Mouse (Mus musculus): Measurements from ENCODE around the gene Hemgn. TPM values are rescaled to one million over a fixed set of nuclear protein-coding genes. Genes with fewer than 3 reads are reported as not detected.

Gene Hemgn
- polyA plus RNA-seq, 1 experiment from 2014 or later = 3.6 TPM

- H3K27ac ChIP-seq (replicated peaks) = peak overlapping the region; percentile 98
- peak overlapping the region; percentile 94 for H3K4me3 ChIP-seq
- no peak for ATAC-seq (ENCODE audit: low FRiP score, low read depth)
- 35% methylated on average over 7 of the region's 7 CpGs for WGBS
- no peaks in the 10 kb centered on the region for H3K36me3 ChIP-seq
- H3K9me3 ChIP-seq = no peaks in the 10 kb centered on the region
- H3K4me1 ChIP-seq = peaks cover 25% of the 10 kb centered on the region
- peak overlapping the region; percentile 83 for H3K4me2 ChIP-seq (replicated peaks)
- H3K9ac ChIP-seq (replicated peaks) = peak overlapping the region; percentile 98
- peaks cover 4% of the 10 kb centered on the region; the same call in 1 of the 2 replicates for H3K27me3 ChIP-seq
Observed at GRCm38 (mm10) chr4:46450020-46450518, 36.8 kb upstream of the Hemgn start.

DNA sequence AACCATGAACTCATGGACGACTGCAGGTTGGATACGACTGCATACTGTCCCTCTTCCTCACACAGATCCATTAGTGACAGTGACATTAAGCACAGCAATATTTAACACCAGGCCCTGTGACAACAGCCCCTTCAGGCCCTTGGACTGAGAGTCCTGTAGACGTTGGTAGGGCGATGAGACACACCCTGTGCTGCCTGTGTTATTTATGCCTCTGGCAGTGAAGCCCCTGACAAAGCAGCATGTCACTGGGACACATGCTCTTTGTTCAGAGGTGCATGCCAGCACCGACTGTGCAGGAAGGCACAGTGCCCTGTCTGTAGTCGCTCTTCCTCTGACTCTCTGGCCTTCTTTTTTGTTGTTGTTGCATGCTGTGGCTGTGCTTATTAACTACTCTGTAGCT is 35.6 kb upstream of the Hemgn start:
- Histone ChIP-seq H3K36me3 (no peaks in the 10 kb centered on the region), H3K4me3 (no peak overlapping the region), H3K4me2 (replicated peaks) (no peak overlapping the region), H3K4me1 (peaks cover 17% of the 10 kb centered on the region), H3K9ac (replicated peaks) (no peak overlapping the region), H3K27me3 (peaks cover 4% of the 10 kb centered on the region; the same call in 1 of the 2 replicates), H3K9me3 (no peaks in the 10 kb centered on the region), H3K27ac (replicated peaks) (no peak overlapping the region)
- 58% methylated on average over 6 of the region's 6 CpGs for WGBS
- no peak for ATAC-seq (ENCODE audit: low FRiP score, low read depth)

DNA sequence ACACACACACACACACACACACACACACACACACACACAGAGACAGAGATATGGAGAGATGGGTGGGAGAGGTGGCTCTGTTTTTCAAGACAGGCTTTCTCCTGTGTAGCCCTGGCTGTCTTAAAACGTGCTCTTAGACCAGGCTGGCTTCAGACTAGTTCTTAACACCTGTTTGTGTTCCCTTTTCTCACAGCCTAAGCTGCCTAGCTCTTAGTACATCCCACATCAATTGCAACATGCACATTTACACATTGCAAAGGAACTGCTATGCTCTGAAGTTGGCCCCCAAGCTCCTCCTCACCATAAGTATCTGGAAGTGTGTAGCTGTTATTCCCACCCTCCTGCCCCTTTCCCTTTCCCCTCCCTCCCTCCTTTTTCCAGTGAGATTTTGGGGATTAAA is 34.2 kb upstream of the Hemgn start:
- no peak overlapping the region for H3K27ac ChIP-seq (replicated peaks)
- no peak overlapping the region for H3K9ac ChIP-seq (replicated peaks)
- 74% methylated on average over 1 of the region's 1 CpGs for WGBS

GRCm38 (mm10) chr4:46445237-46445945 is 32.1 kb upstream of the Hemgn start:
- WGBS = 57% methylated on average over 9 of the region's 9 CpGs
- Histone ChIP-seq H3K4me3 (no peak overlapping the region), H3K9me3 (no peaks in the 10 kb centered on the region), H3K27me3 (peaks cover 4% of the 10 kb centered on the region; the same call in 1 of the 2 replicates), H3K4me2 (replicated peaks) (no peak overlapping the region), H3K27ac (replicated peaks) (no peak overlapping the region), H3K9ac (replicated peaks) (no peak overlapping the region), H3K36me3 (no peaks in the 10 kb centered on the region), H3K4me1 (no peaks in the 10 kb centered on the region)
- no peak for ATAC-seq (ENCODE audit: low FRiP score, low read depth)

More for the DNA sequence above, 34.2 kb upstream of the Hemgn start:
- no peaks in the 10 kb centered on the region for H3K36me3 ChIP-seq
- ATAC-seq (ENCODE audit: low FRiP score, low read depth) = no peak
- no peaks in the 10 kb centered on the region for H3K9me3 ChIP-seq
- H3K27me3 ChIP-seq = peaks cover 4% of the 10 kb centered on the region; the same call in 1 of the 2 replicates
- no peak overlapping the region for H3K4me2 ChIP-seq (replicated peaks)
- no peak overlapping the region for H3K4me3 ChIP-seq
- peaks cover 2% of the 10 kb centered on the region for H3K4me1 ChIP-seq

DNA sequence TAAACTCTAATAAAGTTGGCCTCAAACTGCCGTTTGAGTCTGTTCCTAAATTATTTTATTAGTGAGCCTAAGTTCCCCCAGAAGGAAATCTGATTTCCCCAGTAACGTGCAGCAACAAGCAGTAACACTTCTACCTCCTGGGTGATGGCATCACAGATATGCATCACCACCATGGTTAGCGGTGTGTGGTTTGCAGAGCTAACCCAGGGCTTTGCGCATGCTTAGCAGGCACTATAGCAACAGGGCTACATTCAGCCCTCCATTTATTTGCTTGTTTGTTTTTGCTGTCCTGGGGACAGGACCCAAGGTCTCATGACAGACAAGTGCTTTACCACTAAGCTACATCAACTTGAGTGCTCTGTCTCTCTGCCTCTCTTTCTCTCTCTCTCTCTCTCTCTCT is 29.2 kb upstream of the Hemgn start:
- H3K4me2 ChIP-seq (replicated peaks) = no peak overlapping the region
- 76% methylated on average over 4 of the region's 4 CpGs for WGBS

DNA sequence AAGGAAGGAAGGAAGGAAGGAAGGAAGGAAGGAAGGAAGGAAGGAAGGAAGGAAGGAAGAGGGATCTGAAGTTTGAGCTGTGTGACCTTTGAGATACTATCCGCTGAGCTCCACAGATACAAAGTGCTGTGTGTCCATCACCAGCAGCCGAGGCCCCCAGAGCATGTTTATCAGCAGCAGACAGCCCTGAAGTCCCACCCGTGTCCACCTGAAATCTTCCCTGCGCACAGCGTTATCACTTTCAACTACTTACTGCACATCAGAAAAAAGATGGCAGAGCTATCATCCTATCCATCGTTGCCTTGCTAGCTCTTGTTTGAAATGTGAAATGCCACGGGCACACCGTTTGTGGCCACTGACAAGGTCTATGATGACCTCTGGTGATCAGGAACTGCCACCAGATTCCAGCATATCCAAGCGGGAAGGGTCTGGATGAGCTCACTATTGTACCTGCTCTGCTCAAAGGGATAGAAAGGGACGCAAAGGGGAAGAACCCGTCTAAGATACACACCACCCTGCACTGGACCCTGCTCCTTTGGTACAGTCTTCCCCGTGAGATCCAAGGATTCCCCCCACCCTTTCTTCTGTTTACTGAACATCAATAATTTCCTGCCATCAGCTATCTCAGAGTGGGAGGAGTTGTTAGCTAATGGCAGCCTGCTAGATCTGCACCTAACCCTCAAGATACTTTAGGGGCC is 19.2 kb upstream of the Hemgn start:
- WGBS = 89% methylated on average over 12 of the region's 12 CpGs
- Histone ChIP-seq H3K27ac (replicated peaks) (no peak overlapping the region), H3K4me1 (peaks cover 8% of the 10 kb centered on the region; the same call in 1 of the 2 replicates), H3K9me3 (no peaks in the 10 kb centered on the region), H3K4me2 (replicated peaks) (no peak overlapping the region), H3K27me3 (no peaks in the 10 kb centered on the region), H3K4me3 (no peak overlapping the region), H3K9ac (replicated peaks) (no peak overlapping the region), H3K36me3 (no peaks in the 10 kb centered on the region)
- no peak for ATAC-seq (ENCODE audit: low FRiP score, low read depth)

More for the DNA sequence above, 29.2 kb upstream of the Hemgn start:
- Histone ChIP-seq H3K9me3 (no peaks in the 10 kb centered on the region), H3K4me3 (no peak overlapping the region), H3K4me1 (no peaks in the 10 kb centered on the region), H3K36me3 (no peaks in the 10 kb centered on the region), H3K27ac (replicated peaks) (no peak overlapping the region), H3K9ac (replicated peaks) (no peak overlapping the region), H3K27me3 (peaks cover 4% of the 10 kb centered on the region; the same call in 1 of the 2 replicates)
- ATAC-seq (ENCODE audit: low FRiP score, low read depth) = no peak

- H3K27ac ChIP-seq (replicated peaks) = no peak overlapping the region
- 64% methylated on average over 10 of the region's 10 CpGs for WGBS
- no peak overlapping the region for H3K4me2 ChIP-seq (replicated peaks)
Observed at GRCm38 (mm10) chr4:46428903-46429499, 15.7 kb upstream of the Hemgn start.

GRCm38 (mm10) chr4:46422625-46423024 is 9.3 kb upstream of the Hemgn start:
- Histone ChIP-seq H3K27me3 (no peaks in the 10 kb centered on the region), H3K4me1 (no peaks in the 10 kb centered on the region), H3K27ac (replicated peaks) (no peak overlapping the region), H3K4me2 (replicated peaks) (no peak overlapping the region), H3K9ac (replicated peaks) (no peak overlapping the region), H3K9me3 (no peaks in the 10 kb centered on the region), H3K4me3 (no peak overlapping the region), H3K36me3 (no peaks in the 10 kb centered on the region)
- 78% methylated on average over 8 of the region's 8 CpGs for WGBS
- ATAC-seq (ENCODE audit: low FRiP score, low read depth) = no peak

More at GRCm38 (mm10) chr4:46428903-46429499, 15.7 kb upstream of the Hemgn start:
- Histone ChIP-seq H3K4me1 (peaks cover 8% of the 10 kb centered on the region; the same call in 1 of the 2 replicates), H3K27me3 (no peaks in the 10 kb centered on the region), H3K9ac (replicated peaks) (no peak overlapping the region), H3K9me3 (no peaks in the 10 kb centered on the region), H3K36me3 (no peaks in the 10 kb centered on the region), H3K4me3 (no peak overlapping the region)
- no peak; the same call in 1 of the 2 replicates for ATAC-seq (ENCODE audit: low FRiP score, low read depth)

DNA sequence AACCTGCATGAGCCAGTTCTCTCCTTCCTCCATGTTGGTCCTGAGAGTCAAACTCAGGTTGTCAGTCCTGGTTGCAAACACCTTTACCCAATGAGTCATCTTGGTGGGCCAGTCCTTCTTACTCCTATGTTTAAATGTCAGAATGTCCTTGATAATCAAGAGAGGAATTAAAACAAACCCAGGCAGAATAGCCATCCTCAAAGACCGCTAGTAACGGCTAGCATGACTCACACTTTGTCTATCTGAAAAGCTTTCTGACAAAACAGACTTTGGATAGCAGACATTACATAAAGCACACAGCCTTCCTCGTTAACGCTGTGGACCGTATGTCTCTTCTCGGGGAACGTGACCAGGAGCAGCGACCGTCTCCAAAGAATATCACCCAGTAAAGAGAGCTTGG is 5.5 kb upstream of the Hemgn start:
- H3K4me1 ChIP-seq = no peaks in the 10 kb centered on the region
- no peak overlapping the region for H3K4me2 ChIP-seq (replicated peaks)
- H3K36me3 ChIP-seq = no peaks in the 10 kb centered on the region
- H3K4me3 ChIP-seq = no peak overlapping the region
- H3K9me3 ChIP-seq = no peaks in the 10 kb centered on the region
- no peaks in the 10 kb centered on the region for H3K27me3 ChIP-seq
- 89% methylated on average over 9 of the region's 9 CpGs for WGBS
- no peak overlapping the region for H3K9ac ChIP-seq (replicated peaks)
- ATAC-seq (ENCODE audit: low FRiP score, low read depth) = no peak
- no peak overlapping the region for H3K27ac ChIP-seq (replicated peaks)

- H3K4me1 ChIP-seq = no peaks in the 10 kb centered on the region
- no peaks in the 10 kb centered on the region for H3K27me3 ChIP-seq
- no peaks in the 10 kb centered on the region for H3K36me3 ChIP-seq
- H3K4me3 ChIP-seq = no peak overlapping the region
- H3K9ac ChIP-seq (replicated peaks) = no peak overlapping the region
- no peak overlapping the region for H3K4me2 ChIP-seq (replicated peaks)
- WGBS = 69% methylated on average over 3 of the region's 3 CpGs
- no peaks in the 10 kb centered on the region for H3K9me3 ChIP-seq
- no peak overlapping the region for H3K27ac ChIP-seq (replicated peaks)
- ATAC-seq (ENCODE audit: low FRiP score, low read depth) = no peak
Observed at GRCm38 (mm10) chr4:46417491-46417890, 4.2 kb upstream of the Hemgn start.

DNA sequence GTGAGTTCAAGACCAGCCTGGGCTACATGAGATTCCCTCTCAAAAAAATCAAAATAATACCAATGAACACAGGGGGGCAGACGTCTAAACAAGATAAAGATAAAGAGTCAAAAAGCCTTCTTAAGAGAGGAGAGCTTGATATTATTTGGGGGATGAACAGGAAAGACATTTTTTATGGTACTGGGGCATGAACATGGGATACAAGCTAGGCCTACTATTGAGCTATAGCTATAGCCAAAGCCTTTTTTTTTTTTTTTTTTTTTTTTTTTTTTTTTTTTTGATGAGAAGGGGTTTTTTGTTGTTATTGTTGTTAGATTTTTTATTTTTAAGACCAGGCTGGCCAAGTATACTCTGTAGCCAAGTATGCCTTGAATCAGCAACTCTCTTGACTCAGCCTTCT is 1.2 kb downstream of the Hemgn start:
- WGBS = 65% methylated on average over 1 of the region's 1 CpGs
- no peak overlapping the region for H3K9ac ChIP-seq (replicated peaks)
- no peak for ATAC-seq (ENCODE audit: low FRiP score, low read depth)
- no peaks in the 10 kb centered on the region for H3K27me3 ChIP-seq
- H3K4me2 ChIP-seq (replicated peaks) = no peak overlapping the region
- no peak overlapping the region for H3K4me3 ChIP-seq
- H3K36me3 ChIP-seq = no peaks in the 10 kb centered on the region
- no peak overlapping the region for H3K27ac ChIP-seq (replicated peaks)
- no peaks in the 10 kb centered on the region for H3K4me1 ChIP-seq
- H3K9me3 ChIP-seq = no peaks in the 10 kb centered on the region

GRCm38 (mm10) chr4:46411489-46411888 is 1.8 kb downstream of the Hemgn start:
- H3K36me3 ChIP-seq = no peaks in the 10 kb centered on the region
- H3K4me2 ChIP-seq (replicated peaks) = no peak overlapping the region
- ATAC-seq (ENCODE audit: low FRiP score, low read depth) = no peak
- 89% methylated on average over 6 of the region's 6 CpGs for WGBS
- no peaks in the 10 kb centered on the region for H3K9me3 ChIP-seq
- no peak overlapping the region for H3K4me3 ChIP-seq
- no peak overlapping the region for H3K27ac ChIP-seq (replicated peaks)
- H3K9ac ChIP-seq (replicated peaks) = no peak overlapping the region
- no peaks in the 10 kb centered on the region for H3K4me1 ChIP-seq
- H3K27me3 ChIP-seq = no peaks in the 10 kb centered on the region
